Mouse (Mus musculus) ES-Bruce4 (cell line): ENCODE results near the gene Tdrd6.

ENCODE experiments used
- CTCF ChIP-seq: IDR thresholded peaks from one replicate; pipeline ENCODE4 v1.8.1; 2011; ENCODE audit warnings: low read depth, low read length
- POLR2A ChIP-seq: IDR thresholded peaks from one replicate; pipeline ENCODE4 v1.8.1; 2011; ENCODE audit warnings: low read length; ENCODE audit not compliant: insufficient read depth

DNA sequence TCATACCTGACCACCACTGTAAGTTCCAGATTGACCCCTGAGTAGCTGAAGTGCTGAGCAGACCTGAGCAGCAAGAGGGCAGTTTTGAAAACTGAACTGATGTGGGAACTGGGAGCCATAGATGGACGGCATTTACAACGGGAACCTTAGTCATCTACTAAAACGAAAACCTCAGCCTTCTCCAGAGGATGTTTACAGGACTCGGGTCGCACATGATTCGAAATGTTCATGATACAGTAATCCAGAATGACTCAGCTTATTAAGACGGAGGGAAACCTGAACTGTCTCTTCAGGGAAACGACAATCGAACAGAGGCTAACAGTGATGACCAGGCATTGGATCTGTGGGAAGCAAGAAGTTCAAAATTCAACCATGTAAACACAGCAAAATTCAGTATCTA lies 10.9 kb downstream of the Tdrd6 start:
- TF ChIP-seq CTCF: no peak
- TF ChIP-seq POLR2A: no peak
